Mouse (Mus musculus) thymus, postnatal 4 days (tissue): Measurements from ENCODE around the gene Pianp.

Source experiments
- DNase-seq: peaks from one replicate; pipeline ENCODE4 v3.0.0; 2021

The Pianp gene

DNA sequence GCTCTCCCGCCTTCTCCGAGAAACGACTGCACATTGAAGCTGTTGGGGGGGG, 12.5 kb downstream of the Pianp start, which contains the start of gene Zfp384:
Gene Zfp384, plus strand, starts transcription at position 17 of the 52 bp plus-strand sequence.
- DNase-seq: no peak

DNA sequence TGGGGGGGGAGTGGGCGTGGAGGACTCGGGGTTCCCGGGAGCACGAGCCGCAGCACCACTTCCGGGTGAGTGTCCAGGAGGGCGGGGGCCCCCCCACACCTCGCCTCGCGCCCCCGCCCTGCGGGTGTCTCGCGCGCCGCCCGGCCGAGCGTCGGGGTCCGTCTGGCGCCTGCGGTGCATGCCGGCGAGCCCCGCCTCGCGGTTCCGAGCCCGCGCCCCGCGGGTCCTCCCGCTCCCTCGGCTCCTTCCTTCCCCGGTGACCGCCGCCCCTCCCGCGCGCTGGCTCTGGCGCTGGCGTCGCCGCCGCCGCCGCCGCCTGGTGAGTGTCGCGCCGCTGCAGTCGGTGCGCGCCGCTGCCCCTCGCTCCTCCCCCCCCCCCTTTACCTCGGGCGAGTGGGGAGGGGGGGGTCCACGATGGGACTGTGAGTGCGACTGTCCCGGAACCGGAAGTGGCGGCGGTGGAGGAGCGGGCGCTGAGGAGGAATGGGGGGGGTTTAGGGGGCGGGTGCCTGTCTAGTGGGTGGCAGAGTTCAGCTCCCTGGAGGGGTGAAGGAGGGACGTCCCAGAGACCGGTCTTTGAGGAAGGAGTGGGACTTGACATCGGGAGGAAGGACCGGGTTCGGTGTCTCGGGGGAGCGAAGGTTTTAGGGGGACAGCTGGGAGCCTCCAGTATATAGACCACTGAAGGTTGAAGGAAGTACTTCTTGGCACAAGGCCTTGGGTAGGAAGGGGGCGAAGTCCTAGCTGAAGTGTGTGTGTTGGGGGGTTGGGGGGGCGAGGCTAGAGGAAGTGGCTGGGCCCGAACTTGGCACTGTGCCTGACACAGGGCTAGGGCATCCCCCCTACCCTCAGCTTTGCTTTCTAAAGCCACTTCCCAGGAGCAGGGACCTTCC, 12.9 kb downstream of the Pianp start:
- DNase-seq: peak; percentile 89

DNA sequence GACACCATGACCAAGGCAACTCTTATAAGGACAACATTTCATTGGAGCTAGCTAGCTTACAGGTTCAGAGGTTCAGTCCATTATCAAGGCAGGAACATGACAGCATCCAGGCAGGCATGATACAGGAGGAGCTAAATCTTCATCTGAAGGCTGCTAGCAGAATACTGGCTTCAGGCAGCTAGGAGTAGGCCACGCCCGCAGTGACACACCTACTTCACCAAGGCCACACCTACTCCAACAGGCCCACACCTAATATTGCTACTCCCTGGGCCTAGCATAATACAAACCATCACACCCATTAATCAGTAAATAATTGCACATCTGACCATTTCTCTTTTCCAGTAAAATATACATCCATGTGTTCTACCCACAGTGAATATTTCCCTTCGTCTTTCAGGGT, 21.2 kb downstream of the Pianp start:
- DNase-seq: no peak

DNA sequence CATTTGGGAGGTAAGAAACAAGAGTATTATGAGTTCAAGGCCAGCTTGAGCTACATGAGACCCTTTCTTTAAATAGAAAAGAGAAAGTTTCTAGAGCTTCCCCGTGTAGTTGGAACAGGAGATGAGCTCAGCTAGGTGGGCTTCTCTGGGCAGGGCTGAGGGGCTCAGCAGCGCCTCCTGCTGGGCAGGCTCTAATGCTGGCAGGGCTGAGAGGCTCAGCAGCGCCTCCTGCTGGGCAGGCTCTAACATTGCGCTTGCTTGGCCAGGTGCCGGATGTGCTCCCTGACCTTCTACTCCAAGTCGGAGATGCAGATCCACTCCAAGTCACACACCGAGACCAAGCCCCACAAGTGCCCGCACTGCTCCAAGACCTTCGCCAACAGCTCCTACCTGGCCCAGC, 34.0 kb downstream of the Pianp start:
- DNase-seq: peak; percentile 92

DNA sequence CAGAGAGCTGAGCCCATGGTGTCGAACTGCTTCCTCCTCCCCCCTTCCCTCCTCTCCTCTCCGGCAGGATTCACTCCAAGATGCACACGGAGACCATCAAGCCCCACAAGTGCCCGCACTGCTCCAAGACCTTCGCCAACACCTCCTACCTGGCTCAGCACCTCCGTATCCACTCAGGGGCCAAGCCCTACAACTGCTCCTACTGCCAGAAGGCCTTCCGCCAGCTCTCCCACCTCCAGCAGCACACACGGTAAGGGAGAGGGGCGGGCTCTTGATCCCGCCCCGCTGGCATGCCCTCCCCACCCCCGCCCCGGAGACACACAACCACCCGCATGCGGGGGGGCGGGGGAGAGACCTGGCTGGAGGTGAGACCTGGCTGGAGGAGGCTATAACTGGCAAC, 35.1 kb downstream of the Pianp start:
- no peak for DNase-seq

DNA sequence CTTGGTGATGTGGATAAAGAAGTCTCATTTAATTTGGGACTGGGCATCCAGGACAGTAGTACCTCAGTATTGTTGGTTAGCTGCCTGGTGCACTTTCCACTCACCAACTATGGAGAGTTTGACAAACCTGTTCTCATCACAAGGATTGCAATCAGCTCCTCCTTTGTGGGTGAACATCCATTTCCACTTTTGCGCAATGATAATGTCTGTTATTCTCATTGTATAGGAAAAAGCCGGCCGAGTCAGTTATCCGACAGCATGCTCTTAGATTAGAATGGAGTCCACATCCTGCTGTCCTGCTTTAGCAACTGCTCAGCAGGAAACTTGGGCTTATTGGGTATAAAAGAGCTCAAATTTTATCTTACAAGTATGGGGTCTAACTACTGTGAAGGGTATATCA, 42.2 kb downstream of the Pianp start:
- DNase-seq: no peak

DNA sequence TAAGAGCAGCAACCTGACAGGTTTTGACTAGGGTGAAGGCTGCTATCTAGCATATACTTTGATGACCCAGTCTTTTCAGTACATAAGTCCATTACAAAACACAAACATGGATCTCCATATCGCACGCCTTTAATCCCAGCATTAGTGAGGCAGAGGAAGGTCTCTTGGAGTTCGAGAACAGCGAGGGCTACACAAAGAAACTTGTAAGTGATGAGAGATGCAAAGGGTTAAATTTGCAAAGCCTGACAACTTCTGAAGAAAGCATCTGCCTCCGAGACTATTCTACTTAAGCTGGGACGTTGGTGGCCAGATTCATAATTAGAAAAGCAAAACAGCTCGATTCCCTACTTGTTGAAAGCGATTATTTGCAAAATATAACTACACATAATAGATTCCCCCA, 42.6 kb downstream of the Pianp start:
- no peak for DNase-seq

DNA sequence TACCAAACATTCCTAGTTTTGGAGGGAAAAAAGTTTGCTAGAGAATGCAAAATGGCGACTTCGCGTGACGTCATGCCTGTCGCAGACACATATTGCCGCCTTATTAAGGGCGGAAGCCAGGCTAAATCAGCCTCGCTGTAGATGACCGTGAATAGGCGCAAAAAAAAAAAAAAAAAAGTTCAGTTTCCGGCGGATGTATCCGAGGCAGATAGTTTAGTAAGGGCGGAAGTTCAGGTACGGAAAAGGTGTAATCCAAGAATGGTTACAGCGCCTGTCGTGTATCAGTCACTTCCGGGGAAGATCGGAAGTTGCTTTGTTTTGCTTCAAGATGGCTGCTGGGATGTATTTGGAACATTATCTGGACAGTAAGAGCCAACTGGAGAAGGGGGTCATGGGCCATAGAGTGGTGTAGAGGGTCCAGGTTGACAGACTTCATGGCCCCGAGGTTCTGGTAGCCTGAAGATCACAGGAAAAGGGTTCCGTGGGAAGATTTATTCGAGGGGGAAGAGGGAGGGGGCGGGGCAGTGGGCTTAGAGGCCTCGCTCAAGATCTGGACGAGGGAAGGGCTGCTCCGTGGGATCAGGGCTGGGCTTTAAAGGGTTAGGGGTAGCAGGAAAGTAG, 43.1 kb downstream of the Pianp start, which contains the start of gene Ing4:
Gene Ing4, plus strand, starts transcription at position 228 of the 621 bp plus-strand sequence.
- DNase-seq: peak; percentile 90

DNA sequence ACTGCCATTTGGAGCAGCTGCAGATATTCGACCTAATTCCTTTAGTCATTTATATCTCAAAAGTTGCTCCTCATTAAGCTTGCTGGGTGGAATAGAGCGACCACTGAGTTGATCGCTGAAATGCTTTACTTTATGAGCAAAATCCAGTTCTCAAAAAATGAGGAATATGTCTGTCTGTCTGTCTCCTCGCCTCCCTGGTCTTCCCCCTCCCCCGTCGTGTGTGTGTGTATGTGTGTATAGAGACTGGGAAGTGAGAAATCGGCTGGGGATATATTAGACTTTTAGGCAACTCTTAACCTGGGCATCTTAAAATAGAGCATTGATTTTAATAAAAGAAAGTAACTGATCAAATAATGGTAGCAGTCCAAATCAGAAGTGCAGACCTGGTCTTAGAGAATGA, 43.7 kb downstream of the Pianp start:
- DNase-seq: no peak

DNA sequence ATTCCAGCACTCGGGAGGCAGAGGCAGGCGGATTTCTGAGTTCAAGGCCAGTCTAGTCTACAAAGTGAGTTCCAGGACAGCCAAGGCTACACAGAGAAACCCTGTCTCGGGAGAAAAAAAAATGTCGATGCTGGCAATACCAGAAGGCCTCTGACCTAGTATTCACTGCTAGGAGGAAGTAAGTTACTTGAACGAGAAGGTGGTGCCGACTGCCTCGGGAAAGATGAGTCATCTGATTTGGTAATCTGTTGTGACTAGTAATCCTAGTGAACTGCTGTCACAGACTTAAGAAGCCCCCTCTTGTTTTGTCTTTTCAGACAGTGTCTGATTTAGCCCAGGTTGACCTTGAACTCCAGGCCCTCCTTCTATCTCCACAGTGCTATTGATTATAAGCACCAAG, 44.6 kb downstream of the Pianp start:
- no peak for DNase-seq

DNA sequence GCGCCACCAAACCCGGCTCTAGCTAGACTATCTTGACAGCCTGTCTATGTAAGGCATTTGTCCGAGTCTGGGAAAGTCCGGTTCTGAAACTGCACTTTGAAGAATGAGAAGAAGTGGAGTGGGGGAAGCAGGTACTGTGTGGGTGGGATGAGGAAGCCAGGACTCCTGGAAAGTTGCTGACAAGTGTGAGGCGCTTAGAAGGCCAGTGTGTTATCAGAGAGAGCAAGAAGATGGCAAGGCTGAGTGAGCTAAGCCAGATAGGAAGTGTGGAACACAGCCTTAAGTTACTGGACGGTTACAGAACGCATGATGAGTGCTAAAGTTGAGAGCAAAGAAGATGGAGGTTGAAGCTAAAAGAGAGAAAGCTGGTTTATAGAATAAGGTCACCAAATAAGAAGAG, 45.6 kb downstream of the Pianp start:
- DNase-seq: no peak

DNA sequence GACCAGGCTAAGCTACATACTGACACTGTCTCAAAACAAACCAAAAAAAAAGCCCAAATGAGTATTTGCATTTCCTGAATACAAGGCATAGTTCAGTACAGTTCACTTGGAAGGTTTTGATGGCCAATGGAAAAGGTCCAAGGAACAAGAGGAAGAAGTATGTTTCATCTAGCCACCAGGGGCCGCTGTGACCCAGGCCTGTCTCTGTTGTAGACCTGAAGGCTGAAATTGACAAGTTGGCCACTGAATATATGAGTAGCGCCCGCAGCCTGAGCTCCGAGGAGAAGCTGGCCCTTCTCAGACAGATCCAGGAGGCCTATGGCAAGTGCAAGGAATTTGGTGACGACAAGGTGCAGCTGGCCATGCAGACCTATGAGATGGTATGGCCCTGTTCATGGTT, 50.2 kb downstream of the Pianp start:
- DNase-seq: peak; percentile 88

DNA sequence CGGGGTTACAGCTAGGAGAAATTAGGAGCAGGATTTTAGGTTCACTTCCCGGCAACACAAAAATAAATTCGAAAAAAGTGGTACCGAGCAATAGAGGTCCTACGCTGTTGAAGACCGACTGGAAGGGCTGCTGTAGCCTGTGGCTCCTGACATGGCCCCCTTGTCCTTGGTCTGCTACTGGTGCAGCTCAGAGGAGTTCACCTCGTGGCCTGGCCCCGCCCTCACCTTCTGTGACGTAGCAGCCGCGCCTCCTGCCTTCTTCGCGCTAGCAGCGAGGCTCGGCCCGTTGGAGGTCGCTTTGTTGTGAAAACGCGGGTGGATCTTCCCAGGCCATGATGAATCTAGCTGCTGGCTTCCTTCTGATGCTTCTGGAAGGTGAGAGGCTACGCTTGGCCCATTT, 53.2 kb downstream of the Pianp start, which contains the start of gene Acrbp:
Gene Acrbp, plus strand, starts transcription at position 12 of the 400 bp plus-strand sequence.
- DNase-seq: peak; percentile 65

DNA sequence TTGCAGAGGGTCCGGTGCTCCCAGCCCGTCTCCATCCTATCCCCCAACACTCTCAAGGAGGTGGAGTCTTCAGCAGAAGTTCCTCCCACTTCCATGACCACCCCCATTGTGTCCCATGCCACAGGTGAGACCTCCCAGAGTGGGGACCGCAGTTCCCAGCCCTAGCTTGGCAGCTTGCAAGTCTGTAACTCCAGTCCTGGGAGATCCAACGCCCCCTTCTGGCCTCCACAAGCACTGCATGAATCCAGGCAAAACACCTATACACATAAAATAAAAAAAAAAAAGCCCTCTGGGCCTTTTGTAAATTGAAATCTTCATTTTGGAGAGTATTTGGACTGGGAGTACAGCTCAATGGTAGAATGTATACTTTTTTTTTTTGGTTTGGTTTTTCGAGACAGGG, 54.7 kb downstream of the Pianp start:
- peak; percentile 62 for DNase-seq
